Mouse (Mus musculus): Measurements from ENCODE around the gene Prkce. TPM values are rescaled to one million over a fixed set of nuclear protein-coding genes. Genes with fewer than 3 reads are reported as not detected.
A peak's percentile ranks its signal among the peaks of the same experiment; 100 is the strongest.

Prkce gene
- total RNA-seq, 2 experiments from 2014 or later: 8.7 TPM

GRCm38 (mm10) chr17:86352247-86353037 lies 184.9 kb downstream of the Prkce start:
- DNase-seq: no peak
- intact Hi-C loops (cut with DNase I; ENCODE audit: low total_unique reads): no loop called here

GRCm38 (mm10) chr17:86353679-86354078 lies 186.1 kb downstream of the Prkce start:
- DNase-seq: no peak

GRCm38 (mm10) chr17:86354101-86354500 lies 186.5 kb downstream of the Prkce start:
- no peak for DNase-seq
- intact Hi-C loops (cut with DNase I; ENCODE audit: low total_unique reads): no loop called here

More at GRCm38 (mm10) chr17:86353679-86354078, 186.1 kb downstream of the Prkce start:
- intact Hi-C loops (cut with DNase I; ENCODE audit: low total_unique reads): no loop called here

GRCm38 (mm10) chr17:86354896-86355295 lies 187.3 kb downstream of the Prkce start:
- intact Hi-C loops (cut with DNase I; ENCODE audit: low total_unique reads): no loop called here
- no peak for DNase-seq

GRCm38 (mm10) chr17:86355318-86355717 lies 187.7 kb downstream of the Prkce start:
- intact Hi-C loops (cut with DNase I; ENCODE audit: low total_unique reads): no loop called here
- no peak for DNase-seq

GRCm38 (mm10) chr17:86355772-86356451 lies 188.3 kb downstream of the Prkce start:
- DNase-seq: no peak
- intact Hi-C loops (cut with DNase I; ENCODE audit: low total_unique reads): no loop called here

- DNase-seq: no peak
- intact Hi-C loops (cut with DNase I; ENCODE audit: low total_unique reads): no loop called here
These were observed 190.8 kb downstream of the Prkce start for GRCm38 (mm10) chr17:86358388-86358787.

- no peak for DNase-seq
- intact Hi-C loops (cut with DNase I; ENCODE audit: low total_unique reads): no loop called here
These were observed 191.3 kb downstream of the Prkce start for GRCm38 (mm10) chr17:86358847-86359246.

GRCm38 (mm10) chr17:86360849-86361248 lies 193.3 kb downstream of the Prkce start:
- intact Hi-C loops (cut with DNase I; ENCODE audit: low total_unique reads): no loop called here
- no peak for DNase-seq

GRCm38 (mm10) chr17:86363356-86363755 lies 195.8 kb downstream of the Prkce start:
- intact Hi-C loops (cut with DNase I; ENCODE audit: low total_unique reads): no loop called here

GRCm38 (mm10) chr17:86364349-86365075 lies 196.9 kb downstream of the Prkce start:
- no peak for DNase-seq
- intact Hi-C loops (cut with DNase I; ENCODE audit: low total_unique reads): no loop called here

More at GRCm38 (mm10) chr17:86363356-86363755, 195.8 kb downstream of the Prkce start:
- no peak for DNase-seq

- intact Hi-C loops (cut with DNase I; ENCODE audit: low total_unique reads): no loop called here
- no peak for DNase-seq
These were observed 199.3 kb downstream of the Prkce start for GRCm38 (mm10) chr17:86366919-86367318.

- intact Hi-C loops (cut with DNase I; ENCODE audit: low total_unique reads): no loop called here
- DNase-seq: no peak
These were observed 200.1 kb downstream of the Prkce start for GRCm38 (mm10) chr17:86367676-86368075.

GRCm38 (mm10) chr17:86370106-86370742 lies 202.6 kb downstream of the Prkce start:
- intact Hi-C loops (cut with DNase I; ENCODE audit: low total_unique reads): no loop called here
- no peak for DNase-seq

- intact Hi-C loops (cut with DNase I; ENCODE audit: low total_unique reads): no loop called here
- peak; percentile 63 for DNase-seq
These were observed 203.5 kb downstream of the Prkce start for GRCm38 (mm10) chr17:86371101-86371561.

- no peak for DNase-seq
- intact Hi-C loops (cut with DNase I; ENCODE audit: low total_unique reads): no loop called here
These were observed 208.8 kb downstream of the Prkce start for GRCm38 (mm10) chr17:86376389-86376788.

GRCm38 (mm10) chr17:86377863-86378262 lies 210.3 kb downstream of the Prkce start:
- intact Hi-C loops (cut with DNase I; ENCODE audit: low total_unique reads): no loop called here
- no peak for DNase-seq

- intact Hi-C loops (cut with DNase I; ENCODE audit: low total_unique reads): no loop called here
- DNase-seq: no peak
These were observed 211.0 kb downstream of the Prkce start for GRCm38 (mm10) chr17:86378611-86379010.

GRCm38 (mm10) chr17:86379405-86380137 lies 212.0 kb downstream of the Prkce start:
- DNase-seq: no peak
- intact Hi-C loops (cut with DNase I; ENCODE audit: low total_unique reads): no loop called here
